Mouse (Mus musculus): Measurements from ENCODE around the gene 9930111J21Rik2. TPM values are rescaled to one million over a fixed set of nuclear protein-coding genes. Genes with fewer than 3 reads are reported as not detected.
"Not testable (repeated sequence)": the region's sequence is repeated elsewhere in the genome, so short reads cannot be mapped to it uniquely, and the experiment has no call there.

The 9930111J21Rik2 gene
- 2.8 and 4.0 TPM in 2 replicates for total RNA-seq (2014; rRNA removed)
- polyA plus RNA-seq (2012; rRNA removed) = 0.30 and 0.44 TPM in 2 replicates

DNA sequence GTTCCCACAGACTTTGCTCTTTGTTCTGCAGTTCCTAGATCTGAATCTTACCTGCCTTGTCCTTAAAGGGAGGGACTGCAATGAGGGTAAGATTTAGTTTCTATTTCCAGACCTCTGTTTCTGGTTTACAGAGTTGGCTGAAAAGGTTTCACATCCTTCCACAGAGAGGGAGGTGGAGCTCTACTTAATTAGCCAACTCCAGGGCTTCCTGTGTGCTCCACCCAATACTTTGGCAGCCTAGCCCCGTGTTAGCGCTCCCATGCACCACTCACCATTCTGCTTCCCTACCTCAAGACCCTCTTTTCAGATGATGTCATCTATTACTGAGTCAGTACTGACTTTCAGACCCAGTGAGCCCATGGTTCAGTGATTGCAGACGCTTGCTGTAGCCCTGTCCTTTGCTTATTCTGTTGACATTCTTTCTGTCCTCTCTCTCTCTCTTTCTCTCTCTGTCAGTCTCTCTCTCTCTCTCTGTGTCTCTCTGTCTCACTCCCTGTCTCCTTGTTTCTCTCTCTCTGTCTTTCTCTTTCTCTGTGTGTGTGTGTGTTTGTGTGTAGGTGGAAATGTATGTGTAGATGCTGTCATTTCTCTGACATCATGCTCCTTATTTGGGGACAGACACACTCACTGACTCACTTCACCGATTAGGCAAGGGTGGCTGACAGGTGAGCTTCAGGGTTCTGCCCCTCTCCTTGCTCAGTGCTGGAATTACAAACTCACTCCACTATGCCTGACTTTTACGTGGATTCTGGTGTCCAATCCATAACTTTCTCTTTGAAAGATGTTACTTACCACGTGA is at the start of gene 9930111J21Rik2:
Gene 9930111J21Rik2, minus strand, starts transcription at position 150 of the 799 bp plus-strand sequence.
- H3K27ac ChIP-seq (replicated peaks; ENCODE audit: insufficient read depth, low read depth, low read length); H3K9ac ChIP-seq (ENCODE audit: low read depth, low read length); DNase-seq (ENCODE audit: extremely low read depth, low read depth, low spot score); H3K79me2 ChIP-seq (ENCODE audit: control insufficient read depth, insufficient read depth, low read length); H3K4me3 ChIP-seq (ENCODE audit: insufficient read depth, low read depth, low read length); H3K27me3 ChIP-seq (ENCODE audit: control insufficient read depth, insufficient read depth, low read length); H3K4me1 ChIP-seq (ENCODE audit: control insufficient read depth, insufficient read depth, low read length); H3K36me3 ChIP-seq (ENCODE audit: control insufficient read depth, insufficient read depth, low read length): not testable (repeated sequence)
- WGBS = 67% methylated on average over 1 of the region's 6 CpGs

DNA sequence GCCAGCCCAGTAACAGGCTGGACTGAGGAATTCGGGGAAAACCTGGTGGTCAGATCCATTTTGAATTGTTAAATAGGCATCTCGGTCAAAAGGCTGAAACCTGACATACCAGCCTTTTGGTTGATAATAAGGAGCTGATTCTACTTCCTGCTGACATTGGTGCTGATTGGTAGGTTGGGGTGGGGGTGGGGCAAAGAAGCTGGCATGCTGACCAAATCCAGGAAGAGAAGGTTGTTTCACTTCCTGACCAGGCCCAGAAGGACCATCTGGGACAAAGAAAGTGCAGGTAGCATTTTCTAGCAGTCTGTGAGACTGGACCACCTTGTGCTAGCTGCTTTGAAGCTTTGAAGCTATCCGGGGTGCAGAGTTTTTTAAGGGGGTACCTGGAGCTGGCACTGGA is 49.4 kb upstream of the 9930111J21Rik2 start:
- TF ChIP-seq POLR2A (IDR thresholded peaks at IDR 0.05; ENCODE audit: extremely low read depth, insufficient read depth, low read length) = no peak
- TF ChIP-seq CTCF (IDR thresholded peaks at IDR 0.05; ENCODE audit: low read depth, low read length) = no peak
- Histone ChIP-seq H3K4me3 (ENCODE audit: insufficient read depth, low read depth, low read length) (no peak overlapping the region), H3K27ac (replicated peaks; ENCODE audit: insufficient read depth, low read depth, low read length) (no peak overlapping the region), H3K9ac (ENCODE audit: low read depth, low read length) (no peak overlapping the region), H3K4me1 (ENCODE audit: control insufficient read depth, insufficient read depth, low read length) (peaks cover 5% of the 10 kb centered on the region), H3K27me3 (ENCODE audit: control insufficient read depth, insufficient read depth, low read length) (no peaks in the 10 kb centered on the region), H3K36me3 (ENCODE audit: control insufficient read depth, insufficient read depth, low read length) (peaks cover 6% of the 10 kb centered on the region), H3K79me2 (ENCODE audit: control insufficient read depth, insufficient read depth, low read length) (no peaks in the 10 kb centered on the region; the same call in 1 of the 2 replicates)
- no peak for DNase-seq (ENCODE audit: extremely low read depth, low read depth, low spot score)
- 90% methylated on average over 3 of the region's 3 CpGs for WGBS

- Histone ChIP-seq H3K36me3 (ENCODE audit: control insufficient read depth, insufficient read depth, low read length) (peaks cover 8% of the 10 kb centered on the region), H3K4me1 (ENCODE audit: control insufficient read depth, insufficient read depth, low read length) (peaks cover 10% of the 10 kb centered on the region), H3K9ac (ENCODE audit: low read depth, low read length) (no peak overlapping the region), H3K79me2 (ENCODE audit: control insufficient read depth, insufficient read depth, low read length) (no peaks in the 10 kb centered on the region; the same call in 1 of the 2 replicates), H3K4me3 (ENCODE audit: insufficient read depth, low read depth, low read length) (no peak overlapping the region), H3K27ac (replicated peaks; ENCODE audit: insufficient read depth, low read depth, low read length) (no peak overlapping the region), H3K27me3 (ENCODE audit: control insufficient read depth, insufficient read depth, low read length) (no peaks in the 10 kb centered on the region)
- 98% methylated on average over 4 of the region's 4 CpGs for WGBS
- TF ChIP-seq CTCF (IDR thresholded peaks at IDR 0.05; ENCODE audit: low read depth, low read length) (no peak), POLR2A (IDR thresholded peaks at IDR 0.05; ENCODE audit: extremely low read depth, insufficient read depth, low read length) (no peak)
- no peak for DNase-seq (ENCODE audit: extremely low read depth, low read depth, low spot score)
These were observed 44.3 kb upstream of the 9930111J21Rik2 start for GRCm38 (mm10) chr11:49095367-49095766.

GRCm38 (mm10) chr11:49093861-49094660 is 43.0 kb upstream of the 9930111J21Rik2 start:
- no peak overlapping the region for H3K27ac ChIP-seq (replicated peaks; ENCODE audit: insufficient read depth, low read depth, low read length)
- DNase-seq (ENCODE audit: extremely low read depth, low read depth, low spot score) = no peak
- 77% methylated on average over 6 of the region's 6 CpGs for WGBS

GRCm38 (mm10) chr11:49092786-49093185 is 41.7 kb upstream of the 9930111J21Rik2 start:
- 88% methylated on average over 2 of the region's 2 CpGs for WGBS
- TF ChIP-seq POLR2A (IDR thresholded peaks at IDR 0.05; ENCODE audit: extremely low read depth, insufficient read depth, low read length) = no peak
- no peak for TF ChIP-seq CTCF (IDR thresholded peaks at IDR 0.05; ENCODE audit: low read depth, low read length)
- Histone ChIP-seq H3K79me2 (ENCODE audit: control insufficient read depth, insufficient read depth, low read length) (no peaks in the 10 kb centered on the region; the same call in 1 of the 2 replicates), H3K4me3 (ENCODE audit: insufficient read depth, low read depth, low read length) (no peak overlapping the region), H3K4me1 (ENCODE audit: control insufficient read depth, insufficient read depth, low read length) (peaks cover 17% of the 10 kb centered on the region), H3K27me3 (ENCODE audit: control insufficient read depth, insufficient read depth, low read length) (no peaks in the 10 kb centered on the region), H3K36me3 (ENCODE audit: control insufficient read depth, insufficient read depth, low read length) (peaks cover 6% of the 10 kb centered on the region), H3K9ac (ENCODE audit: low read depth, low read length) (no peak overlapping the region), H3K27ac (replicated peaks; ENCODE audit: insufficient read depth, low read depth, low read length) (no peak overlapping the region)
- DNase-seq (ENCODE audit: extremely low read depth, low read depth, low spot score) = no peak

More at GRCm38 (mm10) chr11:49093861-49094660, 43.0 kb upstream of the 9930111J21Rik2 start:
- no peak overlapping the region for H3K4me3 ChIP-seq (ENCODE audit: insufficient read depth, low read depth, low read length)
- H3K27me3 ChIP-seq (ENCODE audit: control insufficient read depth, insufficient read depth, low read length) = no peaks in the 10 kb centered on the region
- peaks cover 16% of the 10 kb centered on the region for H3K4me1 ChIP-seq (ENCODE audit: control insufficient read depth, insufficient read depth, low read length)
- no peaks in the 10 kb centered on the region; the same call in 1 of the 2 replicates for H3K79me2 ChIP-seq (ENCODE audit: control insufficient read depth, insufficient read depth, low read length)
- no peak overlapping the region for H3K9ac ChIP-seq (ENCODE audit: low read depth, low read length)
- TF ChIP-seq CTCF (IDR thresholded peaks at IDR 0.05; ENCODE audit: low read depth, low read length) (no peak), POLR2A (IDR thresholded peaks at IDR 0.05; ENCODE audit: extremely low read depth, insufficient read depth, low read length) (no peak)
- peaks cover 8% of the 10 kb centered on the region for H3K36me3 ChIP-seq (ENCODE audit: control insufficient read depth, insufficient read depth, low read length)

All from liver, adult 2 months (tissue).